Mouse (Mus musculus): Measurements from ENCODE around the gene Hp. TPM values are rescaled to one million over a fixed set of nuclear protein-coding genes. Genes with fewer than 3 reads are reported as not detected.

Hp gene
- polyA plus RNA-seq, 1 experiment = 0.26 TPM

DNA sequence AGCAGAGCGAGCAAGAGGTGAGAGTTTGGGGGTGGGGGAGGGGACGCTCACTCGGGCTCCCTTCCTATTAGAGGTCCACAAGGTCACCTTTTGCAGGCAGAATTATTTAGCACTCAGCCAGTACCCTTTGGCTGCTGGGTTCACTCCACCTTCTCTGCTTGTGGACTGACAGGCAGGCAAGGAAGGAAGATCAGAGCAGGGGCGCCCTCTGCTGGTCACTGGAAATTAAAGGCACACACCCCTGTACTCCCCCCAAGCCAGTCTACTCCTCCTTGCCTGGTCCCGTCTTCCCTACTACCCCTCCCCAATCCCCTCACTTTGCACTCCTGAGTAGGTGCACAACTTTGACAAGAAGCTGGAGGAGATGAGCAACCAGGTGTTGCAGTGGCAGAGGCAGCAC, 42.3 kb downstream of the Hp start:
- Histone ChIP-seq H3K4me1 (ENCODE audit: control insufficient read depth) (no peaks in the 10 kb centered on the region), H3K36me3 (ENCODE audit: control insufficient read depth) (no peaks in the 10 kb centered on the region), H3K27me3 (ENCODE audit: control insufficient read depth) (no peaks in the 10 kb centered on the region), H3K4me3 (replicated peaks) (no peak overlapping the region), H3K9me3 (ENCODE audit: control insufficient read depth, low read length) (no peaks in the 10 kb centered on the region)
- TF ChIP-seq TAL1 (IDR thresholded peaks at IDR 0.05; ENCODE audit: low read length) (no peak), GATA1 (IDR thresholded peaks at IDR 0.05; ENCODE audit: low read length) (no peak)

DNA sequence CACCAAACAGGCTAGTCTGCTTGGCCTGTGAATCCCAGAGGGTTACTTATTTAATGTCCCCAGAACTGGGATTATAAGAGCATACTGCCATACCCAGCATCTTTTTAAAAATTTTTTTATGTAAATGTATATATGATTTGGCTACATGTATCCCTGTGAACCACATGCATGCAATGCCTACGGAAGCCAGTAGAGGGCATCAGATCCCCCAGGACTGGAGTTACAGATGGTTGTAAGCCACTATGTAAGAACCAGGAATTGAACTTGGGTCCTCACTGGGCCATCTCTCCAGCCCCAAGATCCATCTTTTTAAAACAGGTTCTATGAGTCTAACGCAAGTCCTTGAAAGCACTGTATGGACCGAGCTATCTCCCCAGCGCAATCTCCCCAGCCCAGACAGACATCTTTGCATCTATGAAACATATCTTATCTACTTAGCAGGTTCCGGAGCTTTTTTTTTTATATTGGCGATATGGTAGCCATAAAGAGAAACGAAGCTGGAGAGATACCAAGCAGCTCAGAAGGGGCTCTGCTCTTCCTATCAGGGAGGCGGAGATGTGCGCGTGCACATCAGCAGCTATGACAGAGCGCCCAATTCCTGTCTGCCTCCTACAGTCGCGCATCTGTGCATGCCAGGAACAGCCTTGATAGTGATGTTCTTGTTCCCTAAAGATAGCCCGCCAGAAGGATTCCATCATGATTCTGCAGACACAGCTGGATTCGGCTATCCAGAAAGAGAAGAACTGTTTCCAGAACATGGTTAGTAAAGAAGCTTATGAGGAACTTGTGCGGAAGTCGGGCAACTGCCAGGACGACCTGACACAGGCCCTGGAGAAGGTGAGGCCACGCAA, 43.6 kb downstream of the Hp start:
- TF ChIP-seq GATA1 (IDR thresholded peaks at IDR 0.05; ENCODE audit: low read length) (no peak), TAL1 (IDR thresholded peaks at IDR 0.05; ENCODE audit: low read length) (no peak)
- H3K27me3 ChIP-seq (ENCODE audit: control insufficient read depth) = no peaks in the 10 kb centered on the region
- H3K4me1 ChIP-seq (ENCODE audit: control insufficient read depth) = no peaks in the 10 kb centered on the region
- H3K9me3 ChIP-seq (ENCODE audit: control insufficient read depth, low read length) = no peaks in the 10 kb centered on the region
- no peaks in the 10 kb centered on the region for H3K36me3 ChIP-seq (ENCODE audit: control insufficient read depth)
- H3K4me3 ChIP-seq (replicated peaks) = no peak overlapping the region

Other genes with a start within 250 kb of the Hp start
- not detected in 2 replicates for gene Pmfbp1, start 85.1 kb downstream of the Hp start, polyA plus RNA-seq (2012)
- gene Dhx38, start 13.3 kb downstream of the Hp start, polyA plus RNA-seq (2012) = 2.4 and 3.1 TPM in 2 replicates
- 0.37 and 0.41 TPM in 2 replicates for gene Txnl4b, start 13.3 kb downstream of the Hp start, polyA plus RNA-seq (2012)
- gene Dhodh, start 29.5 kb upstream of the Hp start, polyA plus RNA-seq (2012) = 0.95 and 1.3 TPM in 2 replicates
- gene Pkd1l3, start 35.3 kb upstream of the Hp start, polyA plus RNA-seq (2012) = 0.01 TPM in 2 replicates
- gene Ist1, start 114.1 kb upstream of the Hp start, polyA plus RNA-seq (2012) = 0.78 and 0.93 TPM in 2 replicates
- gene Zfp821, start 126.4 kb upstream of the Hp start, polyA plus RNA-seq (2012) = 2.2 and 2.5 TPM in 2 replicates
- 1.3 TPM in 2 replicates for gene Atxn1l, start 158.6 kb upstream of the Hp start, polyA plus RNA-seq (2012)
- gene Ap1g1, start 199.4 kb upstream of the Hp start, polyA plus RNA-seq (2012) = 0.16 and 0.26 TPM in 2 replicates

Data from erythroblast, embryonic 14.5 days (primary cell).